Mouse (Mus musculus) lung, adult 2 months (tissue): ENCODE data around the gene Nat8. TPM values are rescaled to one million over a fixed set of nuclear protein-coding genes. Genes with fewer than 3 reads are reported as not detected.
A peak's percentile ranks its signal among the peaks of the same experiment; 100 is the strongest.
"Not testable (repeated sequence)": the region's sequence is repeated elsewhere in the genome, so short reads cannot be mapped to it uniquely, and the experiment has no call there.

Experiments used
- DNase-seq: peaks from one replicate; pipeline ENCODE4 v3.0.0; 2022
- H3K4me1 ChIP-seq: fragments of 200-500 bp; 2 replicates; pipeline ENCODE4 v1.6.1; 2011; ENCODE audit warnings: low read length; ENCODE audit not compliant: control insufficient read depth, insufficient read depth
- H3K4me3 ChIP-seq: fragments of 200-500 bp; replicated peaks from 2 replicates; pipeline ENCODE3; 2011; ENCODE audit warnings: low read depth, mild to moderate bottlenecking, control low read depth, low read length; ENCODE audit errors: extremely low read depth
- CTCF ChIP-seq: fragments of 200-500 bp; IDR thresholded peaks from 2 replicates; pipeline ENCODE4 v1.5.1; 2011; ENCODE audit warnings: mild to moderate bottlenecking, low read length, control low read depth; ENCODE audit not compliant: insufficient read depth
- POLR2A ChIP-seq: fragments of 200-500 bp; IDR thresholded peaks from 2 replicates; pipeline ENCODE4 v1.6.1; 2011; ENCODE audit warnings: low read depth, mild to moderate bottlenecking, control low read depth, low read length, borderline replicate concordance; ENCODE audit errors: extremely low read depth
- WGBS: fragments of 180-500 bp; shearing (Covaris S2); methylation state at CpG from one replicate; pipeline ENCODE4 v1.1.7; 2018; 5-methylcytosine and 5-hydroxymethylcytosine counted together
- polyA plus RNA-seq: library from polyadenylated mRNA; depleted of rRNA; stranded (reverse); fragments of >200 nt; gene quantifications from 2 replicates; pipeline ENCODE4 v1.2.3, GENCODE M21; 2012

Gene Nat8
- polyA plus RNA-seq, 1 experiment = 0.45 TPM

GRCm38 (mm10) chr6:85836827-85837226, 4.9 kb upstream of the Nat8 start:
- peak; percentile 23; the same call in 1 of the 2 replicates for TF ChIP-seq CTCF
- WGBS = 13% methylated on average over 9 of the region's 9 CpGs
- H3K4me1 ChIP-seq, H3K4me3 ChIP-seq: not testable (repeated sequence)
- DNase-seq = peak; percentile 72

GRCm38 (mm10) chr6:85836098-85836497, 4.2 kb upstream of the Nat8 start:
- 66% methylated on average over 5 of the region's 5 CpGs for WGBS
- H3K4me3 ChIP-seq, H3K4me1 ChIP-seq, DNase-seq: not testable (repeated sequence)

- H3K4me3 ChIP-seq, DNase-seq, H3K4me1 ChIP-seq: not testable (repeated sequence)
- WGBS = 57% methylated on average over 1 of the region's 2 CpGs
These were observed 3.2 kb upstream of the Nat8 start for GRCm38 (mm10) chr6:85835104-85835503.

- not testable (repeated sequence) for DNase-seq, H3K4me1 ChIP-seq, H3K4me3 ChIP-seq
These were observed 2.7 kb upstream of the Nat8 start for GRCm38 (mm10) chr6:85834504-85835100.

DNA sequence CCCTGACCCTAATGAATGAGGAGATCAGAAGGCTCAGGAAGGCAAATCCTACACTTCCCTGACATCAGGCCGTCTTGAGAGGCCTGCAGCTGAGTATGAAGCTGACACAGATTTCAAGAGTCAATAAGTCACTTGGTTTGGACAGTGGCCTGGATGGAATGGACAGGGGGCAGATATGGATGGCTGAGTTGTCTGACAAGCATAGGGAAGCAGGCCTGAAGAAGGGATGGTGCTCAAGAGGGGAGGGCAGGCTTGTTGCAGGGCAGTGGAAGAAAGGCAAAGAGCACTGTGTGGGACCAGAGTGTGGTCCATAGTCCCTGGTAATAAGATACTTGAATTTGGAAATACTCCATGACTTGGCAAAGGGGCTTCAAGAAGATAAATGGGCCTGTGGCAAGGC, 2.4 kb downstream of the Nat8 start:
- H3K4me1 ChIP-seq = no peaks in the 10 kb centered on the region
- no peak overlapping the region for H3K4me3 ChIP-seq
- WGBS = 59% methylated on average over 1 of the region's 1 CpGs
- no peak for DNase-seq
- TF ChIP-seq CTCF (no peak), POLR2A (no peak)

DNA sequence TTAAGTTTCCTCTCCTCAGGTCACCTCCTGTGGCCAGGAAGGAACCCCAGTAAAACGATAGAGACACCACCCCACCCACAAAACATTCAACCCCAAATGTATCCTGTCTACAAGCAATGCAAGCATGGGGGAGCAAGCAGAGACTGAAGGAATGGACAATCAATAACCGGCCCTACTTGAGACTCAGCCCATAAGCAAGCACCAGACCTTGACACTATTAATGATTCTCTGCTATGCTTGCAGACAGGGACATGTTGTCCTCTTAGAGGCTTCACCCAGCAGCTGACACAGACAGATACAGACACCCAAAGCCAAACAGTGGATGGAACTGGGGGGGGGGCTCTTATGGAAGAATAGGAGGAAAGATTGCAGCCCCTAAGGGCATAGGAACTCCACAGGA, 6.0 kb downstream of the Nat8 start:
- H3K4me1 ChIP-seq = no peaks in the 10 kb centered on the region
- no peak for DNase-seq
- no peak for TF ChIP-seq CTCF
- TF ChIP-seq POLR2A = no peak
- WGBS = 82% methylated on average over 2 of the region's 2 CpGs
- no peak overlapping the region for H3K4me3 ChIP-seq

DNA sequence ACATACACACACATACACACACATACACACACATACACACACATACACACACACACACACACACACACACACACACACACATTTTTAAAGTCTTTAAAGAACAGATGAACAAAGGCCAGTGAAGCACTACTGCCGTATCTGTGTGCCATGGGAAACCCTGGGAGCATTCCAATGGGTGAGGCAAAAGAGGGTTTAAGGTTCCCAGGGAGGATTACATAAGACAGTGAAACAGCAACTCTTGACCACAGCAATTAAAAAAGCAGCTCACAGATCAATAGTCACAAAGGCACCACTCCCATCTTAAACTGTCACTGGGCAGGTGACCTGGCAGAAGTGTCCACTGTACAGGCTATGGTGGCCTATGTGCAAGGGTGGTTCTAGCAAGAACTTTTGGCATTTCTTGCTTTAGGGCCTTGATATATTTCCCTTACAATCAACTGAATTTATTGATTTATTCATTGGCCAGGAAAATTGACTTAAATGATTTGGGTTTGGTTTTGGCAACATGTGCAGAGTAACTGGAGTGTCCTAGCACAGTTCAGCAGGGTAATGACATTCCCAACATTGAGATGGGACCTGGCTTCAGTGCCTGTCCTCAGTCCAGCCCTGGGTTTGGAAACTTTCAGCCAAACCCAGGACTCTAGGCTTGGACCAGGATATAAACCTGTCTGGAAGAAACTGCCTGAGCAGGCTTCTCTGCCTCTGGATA, 8.3 kb downstream of the Nat8 start:
- no peak for DNase-seq
- WGBS = 58% methylated on average over 1 of the region's 1 CpGs
- TF ChIP-seq POLR2A (no peak), CTCF (no peak)

GRCm38 (mm10) chr6:85822286-85822685, 9.6 kb downstream of the Nat8 start:
- Histone ChIP-seq H3K4me1 (no peaks in the 10 kb centered on the region), H3K4me3 (no peak overlapping the region)
- TF ChIP-seq CTCF (no peak), POLR2A (no peak)
- WGBS = 75% methylated on average over 4 of the region's 4 CpGs
- DNase-seq = no peak

More for the DNA sequence above, 8.3 kb downstream of the Nat8 start:
- H3K4me3 ChIP-seq = no peak overlapping the region
- no peaks in the 10 kb centered on the region for H3K4me1 ChIP-seq

DNA sequence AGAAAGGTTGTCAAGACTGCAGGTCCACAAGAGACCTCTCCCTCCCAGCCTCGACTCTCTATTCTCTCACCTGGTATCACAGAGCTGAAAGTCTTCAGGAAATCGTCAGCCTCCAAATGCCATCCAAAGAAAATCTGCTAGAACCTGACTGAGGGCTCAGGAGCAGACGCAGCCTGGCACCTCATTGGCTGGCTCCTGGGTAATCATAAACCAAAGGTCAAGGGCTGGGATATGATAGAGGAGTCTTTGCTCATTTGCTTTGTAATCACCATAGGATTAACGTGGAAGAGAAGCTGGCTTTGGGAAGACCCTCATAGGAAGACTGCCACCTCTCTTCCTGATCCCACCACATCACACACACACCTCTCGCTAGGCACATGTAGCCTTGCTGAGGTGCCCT, 11.0 kb downstream of the Nat8 start, which contains the start of the genes Nat8f6 and Nat8f5:
Gene Nat8f6 (minus strand): TSS at position 118 of the 400 bp plus-strand sequence.
Gene Nat8f5 (minus strand): TSS at position 136 of the 400 bp plus-strand sequence.
- Histone ChIP-seq H3K4me3 (no peak within 1 kb of the TSS), H3K4me1 (no peaks in the 10 kb centered on the region)
- 75% methylated on average over 5 of the region's 5 CpGs for WGBS
- DNase-seq = no peak
- no peak for TF ChIP-seq POLR2A
- TF ChIP-seq CTCF = no peak

DNA sequence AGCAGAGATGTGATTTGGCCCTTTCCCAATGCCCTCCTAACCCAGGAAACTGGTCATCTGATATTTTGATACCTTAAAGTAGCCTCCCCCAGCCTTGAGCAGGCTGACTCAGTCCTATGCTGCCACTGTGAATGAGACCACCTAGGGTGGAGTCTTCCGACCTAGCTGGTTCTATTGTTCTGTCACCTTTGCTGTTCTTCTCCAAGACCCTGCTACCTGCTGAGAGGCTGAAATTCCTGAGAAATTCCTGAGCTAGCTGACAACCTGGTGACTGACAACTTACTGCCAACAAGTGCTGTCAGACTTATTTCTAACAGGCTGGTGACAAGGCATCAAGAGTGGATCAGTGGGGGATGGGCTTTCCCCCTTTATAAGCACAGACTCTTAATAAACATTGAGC, 13.5 kb downstream of the Nat8 start:
- TF ChIP-seq CTCF (no peak), POLR2A (no peak)
- H3K4me3 ChIP-seq = no peak overlapping the region
- WGBS = 45% methylated on average over 1 of the region's 1 CpGs
- DNase-seq = no peak
- H3K4me1 ChIP-seq = no peaks in the 10 kb centered on the region
